Mouse (Mus musculus) heart, postnatal 0 days (tissue): ENCODE data around the gene Phc2. TPM values are rescaled to one million over a fixed set of nuclear protein-coding genes. Genes with fewer than 3 reads are reported as not detected.

ENCODE experiments used
- ATAC-seq: fragments of 200-750 bp; cut with Nextera tagmentation; 2 replicates; pipeline ENCODE4 v1.8.0; 2017; ENCODE audit warnings: low read depth, moderate number of reproducible peaks, moderate library complexity; ENCODE audit not compliant: insufficient read depth
- DNase-seq: peaks from one replicate; pipeline ENCODE4 v3.0.0-alpha.2; 2016; ENCODE audit warnings: low spot score
- H3K27ac ChIP-seq: fragments of 300-500 bp; sonication (generic); 2 replicates; pipeline ENCODE4 v1.5.1; 2014; ENCODE audit warnings: low read depth, mild to moderate bottlenecking
- H3K27me3 ChIP-seq: fragments of 300-500 bp; sonication (generic); 2 replicates; pipeline ENCODE4 v1.6.1; 2014; ENCODE audit warnings: low read length, mixed read lengths; ENCODE audit not compliant: control insufficient read depth, insufficient read depth
- H3K36me3 ChIP-seq: fragments of 300-500 bp; sonication (generic); replicated peaks from 2 replicates; pipeline ENCODE4 v1.6.1; 2014; ENCODE audit warnings: low read length, mixed read lengths; ENCODE audit not compliant: control insufficient read depth, insufficient read depth
- H3K4me1 ChIP-seq: fragments of 300-500 bp; sonication (generic); 2 replicates; pipeline ENCODE4 v1.6.1; 2014; ENCODE audit warnings: antibody characterized with exemption; ENCODE audit not compliant: control insufficient read depth, insufficient read depth
- H3K4me2 ChIP-seq: fragments of 300-500 bp; sonication (generic); 2 replicates; pipeline ENCODE4 v1.6.1; 2014; ENCODE audit warnings: low read depth, mild to moderate bottlenecking, low read length, moderate library complexity
- H3K4me3 ChIP-seq: fragments of 300-500 bp; sonication (generic); 2 replicates; pipeline ENCODE4 v1.5.1; 2014; ENCODE audit warnings: low read depth, low read length
- H3K9ac ChIP-seq: fragments of 300-500 bp; sonication (generic); replicated peaks from 2 replicates; pipeline ENCODE4 v1.6.1; 2014; ENCODE audit warnings: low read depth, low read length, mixed read lengths
- H3K9me3 ChIP-seq: fragments of 300-500 bp; sonication (generic); replicated peaks from 2 replicates; pipeline ENCODE4 v1.6.1; 2016; ENCODE audit warnings: low read length; ENCODE audit not compliant: control insufficient read depth
- CTCF ChIP-seq: IDR thresholded peaks from 2 replicates; pipeline ENCODE4 v1.5.1; 2016; ENCODE audit warnings: antibody characterized with exemption, control low read depth, low read depth
- EP300 ChIP-seq: IDR thresholded peaks from 2 replicates; pipeline ENCODE4 v1.6.1; 2016; ENCODE audit warnings: antibody characterized with exemption, low read depth
- WGBS: fragments of 180-500 bp; shearing (Covaris S2); extraction: QIAGEN DNeasy Blood & Tissue Kit; methylation state at CpG from one replicate; pipeline ENCODE4 v1.1.7; 2014; 5-methylcytosine and 5-hydroxymethylcytosine counted together
- polyA plus RNA-seq: library from polyadenylated mRNA; unstranded; fragments of >200 nt; fragmentation: Nextera tagmentation; extraction: Ambion mirVana; gene quantifications from 2 replicates; pipeline ENCODE4 v1.2.1, GENCODE M21; 2015
- total RNA-seq: library from RNA; depleted of rRNA; stranded (reverse); fragments of >200 nt; gene quantifications from 2 replicates; pipeline ENCODE4 v1.2.3, GENCODE M21; 2014; ENCODE audit warnings: low replicate concordance

Gene Phc2
- total and polyA plus RNA-seq, 2 experiments from 2014 or later = 22.0 to 47.7 TPM

DNA sequence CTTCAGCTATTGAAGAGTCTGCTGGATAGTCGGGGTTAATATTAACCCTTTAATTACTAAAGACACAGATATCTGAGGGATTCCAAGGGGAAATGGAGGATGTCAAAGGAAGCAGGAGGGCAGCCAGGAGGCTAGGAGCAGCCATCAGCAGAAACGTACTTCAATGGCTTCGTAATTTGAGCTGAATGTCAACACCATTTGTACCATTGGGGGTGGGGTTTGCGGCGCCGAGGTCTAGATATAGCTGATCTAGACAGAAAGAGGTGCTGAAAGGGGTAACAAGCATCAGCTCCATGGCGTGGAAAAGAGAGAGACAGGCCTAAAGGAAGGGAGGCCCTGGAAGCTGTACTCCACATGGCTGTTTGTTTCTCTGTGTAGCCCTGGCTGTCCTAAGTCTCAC, 7.7 kb upstream of the Phc2 start:
- no peaks in the 10 kb centered on the region for H3K27me3 ChIP-seq
- H3K36me3 ChIP-seq = no peaks in the 10 kb centered on the region
- WGBS = 16% methylated on average over 7 of the region's 7 CpGs
- DNase-seq = no peak
- H3K4me2 ChIP-seq = no peak overlapping the region
- no peak overlapping the region for H3K4me3 ChIP-seq
- no peak for TF ChIP-seq EP300
- TF ChIP-seq CTCF = no peak
- no peaks in the 10 kb centered on the region for H3K9me3 ChIP-seq
- H3K27ac ChIP-seq = no peak overlapping the region
- no peaks in the 10 kb centered on the region for H3K4me1 ChIP-seq
- H3K9ac ChIP-seq = no peak overlapping the region
- ATAC-seq = no peak

DNA sequence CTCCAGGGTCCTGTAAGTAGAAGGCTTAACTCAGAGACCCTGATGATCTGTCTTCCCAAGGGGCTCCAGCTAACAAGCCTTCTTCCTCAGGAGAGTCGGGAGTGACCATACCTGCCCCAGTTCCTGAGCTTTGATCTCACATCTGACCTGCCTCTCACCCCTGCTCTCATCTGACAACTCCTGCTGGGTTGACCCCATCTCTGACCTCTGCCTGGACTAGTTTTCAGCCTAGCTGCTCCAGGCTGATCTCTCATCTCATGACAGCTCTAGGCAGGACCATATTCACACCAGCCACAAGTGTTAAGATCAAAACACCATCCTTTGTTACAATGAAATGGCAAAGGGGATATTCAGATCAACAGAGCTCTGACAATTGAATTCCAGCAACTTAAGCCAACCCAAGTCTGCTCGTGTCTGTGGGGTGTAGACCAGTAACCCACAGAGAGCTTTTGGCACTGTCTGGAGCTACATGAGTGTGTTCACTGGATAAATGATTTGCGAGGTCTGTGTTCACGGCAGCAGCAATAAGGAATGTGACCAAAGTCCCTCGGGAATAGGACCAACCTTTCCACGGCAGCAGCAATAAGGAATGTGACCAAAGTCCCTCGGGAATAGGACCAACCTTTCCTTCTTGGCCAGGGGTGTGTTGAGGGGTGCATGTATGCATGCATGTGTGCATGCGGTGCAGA, 5.8 kb upstream of the Phc2 start:
- DNase-seq (no peak), ATAC-seq (no peak)
- 60% methylated on average over 8 of the region's 8 CpGs for WGBS
- Histone ChIP-seq H3K36me3 (no peaks in the 10 kb centered on the region), H3K9me3 (no peaks in the 10 kb centered on the region), H3K4me3 (no peak overlapping the region), H3K27me3 (no peaks in the 10 kb centered on the region; the same call in 1 of the 2 replicates), H3K4me2 (no peak overlapping the region), H3K4me1 (no peaks in the 10 kb centered on the region), H3K27ac (no peak overlapping the region), H3K9ac (no peak overlapping the region)
- no peak for TF ChIP-seq EP300

DNA sequence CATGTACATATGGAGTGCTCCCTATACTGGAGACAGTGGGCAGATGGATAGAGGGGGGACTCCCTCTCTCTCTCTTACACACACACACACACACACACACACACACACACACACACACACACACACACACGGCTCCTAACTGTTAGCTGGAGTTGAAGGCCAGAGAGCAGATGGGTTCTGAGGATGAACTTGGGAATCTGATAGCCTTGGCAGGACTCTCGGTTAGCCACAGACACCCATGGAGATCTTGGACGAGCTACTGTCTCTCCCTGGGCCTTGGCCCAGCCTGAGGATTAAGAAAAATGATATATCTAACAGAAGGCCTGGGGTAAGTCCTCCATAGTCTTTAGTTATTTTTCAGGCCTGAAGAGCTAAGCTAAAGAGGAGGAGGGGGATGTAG, 3.0 kb upstream of the Phc2 start:
- TF ChIP-seq EP300 = no peak
- TF ChIP-seq CTCF = no peak
- no peak for DNase-seq
- WGBS = 80% methylated on average over 3 of the region's 3 CpGs
- H3K27me3 ChIP-seq = peaks cover 8% of the 10 kb centered on the region; the same call in 1 of the 2 replicates
- no peak overlapping the region for H3K27ac ChIP-seq
- no peak overlapping the region for H3K4me3 ChIP-seq
- ATAC-seq = no peak
- H3K4me1 ChIP-seq = no peaks in the 10 kb centered on the region
- H3K4me2 ChIP-seq = no peak overlapping the region
- no peaks in the 10 kb centered on the region for H3K36me3 ChIP-seq
- no peak overlapping the region for H3K9ac ChIP-seq
- no peaks in the 10 kb centered on the region for H3K9me3 ChIP-seq

DNA sequence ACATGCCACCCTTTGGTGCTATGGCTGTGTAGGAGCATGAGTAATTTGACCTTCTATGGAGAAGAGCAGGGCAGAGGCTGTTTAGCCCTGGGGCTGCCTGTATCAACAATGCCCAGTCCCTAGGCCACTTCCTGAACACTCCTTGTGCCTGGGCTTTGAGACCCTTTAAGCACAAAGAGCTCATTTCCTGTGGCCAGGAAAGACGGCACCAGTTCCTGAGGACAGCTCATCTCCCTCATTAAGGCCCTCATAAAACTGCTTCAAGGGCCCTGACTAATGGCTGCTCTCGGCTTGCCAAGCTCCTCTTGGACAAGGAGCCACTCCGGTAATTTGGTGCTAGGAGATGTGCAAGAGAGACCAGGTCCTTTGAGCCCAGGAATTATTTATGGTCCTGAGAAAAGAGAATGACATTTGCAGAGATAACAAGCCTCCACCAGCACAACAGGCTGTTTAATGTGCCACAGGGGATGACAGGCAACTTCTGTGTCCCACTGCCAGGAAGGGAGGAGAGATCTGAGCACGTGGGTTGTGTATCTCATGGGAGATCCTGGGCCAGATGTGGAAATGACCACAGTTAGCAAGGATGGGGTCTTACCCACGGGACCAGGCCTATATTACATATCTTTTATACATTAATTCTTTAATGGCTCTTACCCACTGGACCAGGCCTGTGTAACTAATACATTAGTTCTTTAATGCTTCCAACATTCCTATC, 1.8 kb upstream of the Phc2 start:
- no peak for TF ChIP-seq EP300
- TF ChIP-seq CTCF = no peak
- Histone ChIP-seq H3K27me3 (peaks cover 11% of the 10 kb centered on the region; the same call in 1 of the 2 replicates), H3K36me3 (no peaks in the 10 kb centered on the region), H3K4me2 (no peak overlapping the region), H3K4me3 (no peak overlapping the region), H3K4me1 (no peaks in the 10 kb centered on the region), H3K27ac (no peak overlapping the region), H3K9me3 (no peaks in the 10 kb centered on the region), H3K9ac (no peak overlapping the region)
- WGBS = 34% methylated on average over 5 of the region's 5 CpGs
- DNase-seq (no peak), ATAC-seq (no peak)

DNA sequence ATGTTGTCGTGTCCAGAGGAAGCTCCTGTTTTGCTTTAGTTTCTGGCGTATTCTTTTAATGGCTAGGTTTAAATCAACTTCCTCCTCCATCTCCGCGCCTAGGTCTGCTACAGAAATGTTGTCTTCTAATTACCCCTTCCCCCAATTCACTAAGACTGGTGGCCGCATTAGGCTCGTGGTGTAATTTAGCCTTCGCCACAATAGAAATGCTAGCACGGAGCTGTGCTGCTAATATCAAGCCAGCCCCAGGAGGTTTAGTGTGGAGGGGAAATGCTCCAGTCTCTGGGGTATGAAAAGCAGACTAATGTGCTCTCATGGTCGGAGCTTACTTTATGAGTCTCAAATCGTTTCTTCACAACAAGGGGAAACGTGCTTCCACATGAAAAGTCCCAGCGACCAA, 944 bp downstream of the Phc2 start:
- Histone ChIP-seq H3K36me3 (no peaks in the 10 kb centered on the region), H3K9me3 (no peaks in the 10 kb centered on the region), H3K4me2 (peak overlapping the region; percentile 88), H3K4me3 (peak overlapping the region; percentile 64), H3K27me3 (peaks cover 11% of the 10 kb centered on the region; the same call in 1 of the 2 replicates), H3K4me1 (no peaks in the 10 kb centered on the region), H3K9ac (peak overlapping the region; percentile 52; the same call in 1 of the 2 replicates), H3K27ac (no peak overlapping the region)
- no peak for DNase-seq
- WGBS = 10% methylated on average over 12 of the region's 12 CpGs
- no peak for TF ChIP-seq CTCF
- no peak for TF ChIP-seq EP300
- no peak for ATAC-seq
